Mouse (Mus musculus) lung, adult 18-20 months (tissue): ENCODE results near the gene Pdzrn4.

ENCODE experiments used
- DNase-seq, 2 experiments: peaks; one replicate each; pipeline ENCODE4 v3.0.0; 2022; ENCODE audit warnings: mixed read lengths in 2 of 2

The Pdzrn4 gene

DNA sequence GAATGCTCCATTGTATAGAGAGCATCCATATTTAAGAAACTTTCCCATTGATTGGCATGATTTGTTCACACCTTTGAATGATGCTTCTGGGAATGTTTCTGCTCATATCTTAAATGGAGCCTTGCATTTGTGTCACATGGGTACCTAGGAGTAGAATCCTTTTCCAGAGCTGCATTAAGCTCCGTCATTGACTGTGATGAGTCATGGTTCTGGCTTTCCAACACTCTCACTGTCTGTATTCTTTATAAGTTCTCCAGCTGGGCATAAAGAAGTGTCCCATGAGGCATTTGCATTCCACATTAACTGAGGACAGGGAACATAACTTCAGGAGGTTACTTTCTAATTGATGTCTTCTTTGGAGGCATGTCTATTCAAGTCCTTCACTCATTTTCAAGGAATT, 106.1 kb downstream of the Pdzrn4 start:
- DNase-seq = no peak

DNA sequence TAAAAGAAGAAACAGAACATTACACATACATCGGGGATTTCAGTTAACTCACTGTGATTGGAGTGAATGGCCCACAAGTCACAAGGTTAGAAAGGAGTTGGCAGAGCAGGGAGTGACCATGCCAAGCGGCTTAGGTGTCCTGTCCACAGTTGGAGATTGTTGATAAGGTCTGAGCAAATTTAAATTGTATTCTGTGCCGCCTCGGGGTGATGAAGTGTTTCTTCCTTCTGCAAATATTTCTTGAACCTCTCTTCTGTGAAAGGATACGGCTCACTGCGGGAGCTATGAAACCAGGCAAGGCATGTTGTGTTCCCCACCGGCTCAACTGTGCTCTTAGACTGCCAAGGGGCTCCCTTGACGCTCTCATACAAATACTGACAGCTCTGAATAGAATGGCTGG, 112.7 kb downstream of the Pdzrn4 start:
- DNase-seq = no peak

GRCm38 (mm10) chr15:92515651-92516050, 119.0 kb downstream of the Pdzrn4 start:
- no peak for DNase-seq

DNA sequence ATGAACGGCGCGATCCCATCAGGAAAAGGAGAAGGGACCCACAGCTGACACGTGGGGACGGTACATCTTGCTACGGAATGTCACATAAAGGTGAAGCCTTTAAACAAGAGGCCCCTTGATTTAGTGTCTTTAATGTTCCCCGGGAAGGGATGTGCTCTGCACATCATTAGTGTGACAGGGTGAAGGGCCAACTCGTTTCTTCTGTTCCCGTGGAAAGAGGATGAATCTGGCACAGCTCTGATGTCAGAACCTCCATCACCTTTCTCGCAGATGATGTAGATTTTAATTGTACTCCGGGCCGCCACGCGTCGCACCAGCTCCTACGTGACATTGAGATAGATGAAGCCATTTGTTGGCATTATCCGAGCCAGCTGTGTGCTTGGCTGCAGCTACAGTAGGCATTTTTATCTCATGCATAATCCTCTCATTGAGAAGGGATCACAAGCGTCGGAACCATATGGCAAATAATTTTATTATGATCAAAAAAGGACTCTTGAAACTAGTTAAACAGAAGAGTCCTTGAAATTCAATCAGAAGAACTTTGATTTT, 124.1 kb downstream of the Pdzrn4 start:
- DNase-seq = no peak

DNA sequence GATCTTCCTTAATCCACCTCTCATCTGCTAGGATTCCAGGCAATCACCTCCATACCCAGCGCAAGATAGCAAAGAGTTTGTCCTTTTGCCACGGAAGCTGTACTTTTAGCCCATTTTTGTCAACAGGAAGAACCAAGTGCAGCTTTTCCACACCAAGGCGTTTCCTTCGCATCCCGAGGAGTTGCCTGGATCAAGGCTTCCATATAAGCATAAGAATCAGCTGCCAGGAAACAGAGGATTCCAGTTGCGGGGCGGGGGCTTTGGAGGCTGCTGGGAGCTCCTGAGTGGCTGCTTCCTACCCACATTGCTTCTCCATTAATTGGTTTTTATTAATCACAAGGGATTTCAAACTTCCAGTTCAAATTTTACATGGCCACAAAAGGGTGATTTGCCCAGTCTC, 125.0 kb downstream of the Pdzrn4 start:
- no peak for DNase-seq

GRCm38 (mm10) chr15:92524917-92525316, 128.2 kb downstream of the Pdzrn4 start:
- no peak for DNase-seq

GRCm38 (mm10) chr15:92525416-92525815, 128.7 kb downstream of the Pdzrn4 start:
- no peak for DNase-seq

DNA sequence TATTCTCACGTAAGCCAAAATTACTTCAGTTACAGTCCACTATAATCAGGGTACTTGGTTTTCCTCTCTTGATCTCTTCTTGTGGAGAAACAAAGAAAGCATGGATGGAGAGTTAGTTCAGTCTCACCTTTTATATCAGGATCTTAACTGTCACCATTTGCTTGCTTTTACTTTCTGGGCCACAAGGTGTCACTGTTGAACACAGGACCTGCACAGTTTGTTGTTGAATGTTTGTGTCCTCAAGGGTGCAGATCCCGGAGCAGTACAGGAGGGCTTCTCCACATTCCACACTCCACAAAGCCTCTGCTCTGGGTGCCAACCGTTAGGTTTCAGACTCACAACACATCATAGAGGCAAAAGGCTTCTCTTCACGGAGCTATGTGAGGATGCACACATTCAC, 130.1 kb downstream of the Pdzrn4 start:
- peak in 1 of 2 experiments; percentile 0 for DNase-seq

DNA sequence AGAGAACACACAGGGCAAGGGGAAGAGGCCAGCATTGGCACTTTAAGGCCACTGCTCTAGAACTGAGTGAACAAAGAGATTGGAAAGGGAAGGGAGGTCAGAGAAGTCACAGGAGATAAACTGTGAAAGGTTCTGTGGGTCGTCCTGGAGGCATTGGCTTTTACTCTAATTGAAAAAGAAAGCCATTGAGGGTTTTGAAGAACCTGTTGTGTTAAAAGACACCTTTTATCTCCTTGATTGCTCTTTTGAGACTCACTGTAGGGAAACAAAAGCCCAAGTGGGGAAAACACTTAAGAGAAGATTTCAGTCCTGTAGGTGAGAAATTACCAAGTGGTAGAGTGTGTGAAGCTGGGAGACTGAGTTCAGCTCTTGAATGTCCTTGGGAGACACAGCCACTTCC, 146.6 kb downstream of the Pdzrn4 start:
- no peak for DNase-seq

GRCm38 (mm10) chr15:92547294-92547911, 150.7 kb downstream of the Pdzrn4 start:
- no peak for DNase-seq

DNA sequence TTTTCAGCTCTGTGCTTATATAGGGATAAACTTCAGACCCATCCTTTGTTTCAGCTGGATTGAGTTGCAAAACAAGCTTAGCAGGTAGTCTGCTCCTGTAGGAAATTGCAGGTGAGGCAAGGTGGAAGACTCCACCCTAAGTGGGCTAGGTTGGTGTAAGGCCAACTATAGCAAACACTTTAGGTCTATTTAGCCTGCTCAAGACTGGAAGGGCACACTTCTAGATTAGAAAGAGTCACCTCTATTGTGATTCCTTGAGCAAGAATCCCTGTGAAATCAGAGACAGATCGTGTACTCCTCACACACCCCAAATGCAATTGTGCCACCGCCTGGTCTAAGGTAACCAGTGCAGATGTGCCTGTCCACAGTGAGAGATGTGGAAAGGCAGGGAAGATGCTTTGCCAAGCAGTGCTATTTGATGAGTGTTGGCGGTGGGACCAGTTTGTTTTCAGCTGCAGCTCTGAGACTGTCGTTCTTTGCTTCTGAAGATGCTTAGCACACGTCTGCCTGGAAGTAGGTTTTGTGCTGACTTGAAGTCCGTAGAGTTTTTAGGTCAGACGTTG, 158.4 kb downstream of the Pdzrn4 start:
- peak in 1 of 2 experiments; percentile 11 for DNase-seq

- DNase-seq = no peak
These were observed 159.0 kb downstream of the Pdzrn4 start for GRCm38 (mm10) chr15:92555716-92556115.

GRCm38 (mm10) chr15:92558592-92558991, 161.9 kb downstream of the Pdzrn4 start:
- peak in 1 of 2 experiments; percentile 1 for DNase-seq

DNA sequence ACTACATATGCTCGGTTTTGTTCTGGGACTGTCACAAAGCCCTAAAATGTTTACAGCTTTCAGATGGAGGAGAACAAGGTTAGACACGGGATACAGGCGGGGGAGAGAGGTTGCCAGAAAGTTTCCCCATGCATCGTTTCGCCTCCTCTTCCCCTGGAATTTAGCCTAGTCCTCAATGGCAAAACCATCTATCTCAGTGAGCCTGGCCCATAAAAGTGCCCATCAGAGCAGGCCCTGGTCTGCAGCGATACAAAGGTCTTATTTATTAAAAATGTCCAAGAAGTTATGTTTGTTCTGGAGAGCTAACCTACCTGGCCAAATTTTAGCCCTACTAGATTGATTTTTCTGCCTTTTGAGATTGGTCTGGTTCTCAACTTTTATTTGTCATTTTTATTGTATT, 165.5 kb downstream of the Pdzrn4 start:
- DNase-seq = no peak

GRCm38 (mm10) chr15:92563576-92563975, 166.9 kb downstream of the Pdzrn4 start:
- peak in 1 of 2 experiments; percentile 24 for DNase-seq

- no peak for DNase-seq
These were observed 174.0 kb downstream of the Pdzrn4 start for GRCm38 (mm10) chr15:92570526-92571243.

DNA sequence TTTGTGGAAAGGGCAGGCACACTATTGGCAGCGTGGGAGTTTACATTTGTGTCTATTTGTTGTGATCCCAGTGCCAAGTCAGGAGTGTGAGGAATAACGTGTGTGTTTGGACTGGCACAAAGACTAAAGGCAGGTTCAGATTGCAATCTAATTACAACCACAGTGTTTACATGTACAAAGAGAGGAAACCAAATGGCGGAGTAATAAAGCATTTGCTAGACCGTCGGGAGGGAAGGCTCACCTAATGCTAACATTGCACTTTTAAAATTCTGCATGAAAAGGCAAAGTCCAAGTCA, 174.5 kb downstream of the Pdzrn4 start:
- no peak for DNase-seq

GRCm38 (mm10) chr15:92577476-92577875, 180.8 kb downstream of the Pdzrn4 start:
- no peak for DNase-seq

- no peak for DNase-seq
These were observed 183.5 kb downstream of the Pdzrn4 start for GRCm38 (mm10) chr15:92580217-92580616.

GRCm38 (mm10) chr15:92580742-92581383, 184.2 kb downstream of the Pdzrn4 start:
- DNase-seq = no peak

DNA sequence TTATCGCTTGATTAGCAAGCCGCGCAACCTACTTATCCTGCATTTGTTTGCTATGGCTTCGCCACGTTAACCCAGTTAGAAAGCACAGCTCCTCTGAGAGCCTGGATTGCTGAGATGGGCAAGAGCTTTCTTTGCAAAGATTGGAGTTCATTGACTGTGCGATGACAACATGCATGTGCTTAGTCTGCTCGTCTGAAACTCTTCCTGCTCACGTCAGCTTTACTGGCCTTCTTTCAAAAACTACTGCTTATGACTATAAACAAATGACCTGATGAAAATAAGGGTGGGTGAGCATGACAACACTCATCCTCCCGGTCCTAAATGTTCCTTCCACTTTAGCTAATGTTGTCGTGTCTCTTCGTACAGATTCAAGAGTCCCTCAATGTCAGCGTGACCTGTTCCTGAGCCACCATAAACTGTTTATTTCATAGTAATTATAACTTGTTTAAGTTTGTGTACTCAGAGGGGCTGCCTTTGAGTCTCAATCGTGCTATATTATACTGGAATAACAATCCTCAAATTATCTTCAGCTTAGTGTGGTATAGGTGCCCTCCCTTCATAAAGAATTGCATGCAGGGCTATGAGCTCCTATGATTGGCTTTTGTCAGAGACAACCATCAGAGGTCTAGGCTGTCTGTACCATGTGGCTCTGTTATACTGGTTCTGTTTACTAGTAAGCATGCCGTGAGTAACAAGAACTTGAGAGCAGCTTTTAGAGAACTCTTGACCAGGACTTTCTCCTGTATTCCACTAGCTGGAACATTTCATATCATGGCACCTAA, 187.9 kb downstream of the Pdzrn4 start:
- no peak for DNase-seq

DNA sequence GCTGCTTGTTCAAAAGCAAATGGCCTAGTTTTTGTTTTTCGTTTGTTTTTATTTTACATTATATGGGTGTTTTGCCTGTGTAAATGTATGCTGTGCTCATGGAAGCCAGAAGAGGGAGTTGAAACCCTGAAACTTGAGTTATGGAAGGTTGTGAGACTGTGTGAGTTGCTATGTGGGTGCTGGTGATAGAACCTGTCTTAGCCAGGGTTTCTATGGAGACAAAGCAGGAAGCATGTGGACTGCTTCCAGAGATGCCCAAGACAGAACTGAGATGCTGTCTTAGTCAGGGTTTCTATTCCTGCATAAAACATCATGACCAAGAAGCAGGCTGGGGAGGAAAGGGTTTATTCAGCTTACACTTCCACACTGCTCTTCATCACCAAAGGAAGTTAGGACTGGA, 190.8 kb downstream of the Pdzrn4 start:
- DNase-seq = no peak

DNA sequence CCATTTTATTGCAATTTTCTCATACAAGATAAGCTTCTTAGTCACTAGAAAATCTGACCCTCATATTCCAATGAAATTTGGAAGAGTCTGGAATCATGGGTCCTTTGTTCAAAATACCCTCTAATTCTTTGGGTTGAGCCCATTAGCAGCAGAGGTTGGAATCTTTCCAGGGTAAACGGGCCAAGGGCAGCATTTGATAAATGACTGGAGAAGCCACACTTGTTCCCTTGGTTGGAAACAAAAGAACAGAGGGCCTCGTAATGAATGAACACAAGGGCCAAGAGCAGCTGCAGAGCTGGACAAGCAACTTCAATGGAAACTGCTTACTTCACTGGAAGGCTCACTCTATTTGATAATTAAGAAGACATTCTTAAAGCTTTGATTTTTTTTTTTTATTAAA, 198.0 kb downstream of the Pdzrn4 start:
- no peak for DNase-seq
